Mouse (Mus musculus): ENCODE data around the gene Htr1b. TPM values are rescaled to one million over a fixed set of nuclear protein-coding genes. Genes with fewer than 3 reads are reported as not detected.

Gene Htr1b
- polyA plus RNA-seq, 1 experiment from 2014 or later = 0.12 TPM

DNA sequence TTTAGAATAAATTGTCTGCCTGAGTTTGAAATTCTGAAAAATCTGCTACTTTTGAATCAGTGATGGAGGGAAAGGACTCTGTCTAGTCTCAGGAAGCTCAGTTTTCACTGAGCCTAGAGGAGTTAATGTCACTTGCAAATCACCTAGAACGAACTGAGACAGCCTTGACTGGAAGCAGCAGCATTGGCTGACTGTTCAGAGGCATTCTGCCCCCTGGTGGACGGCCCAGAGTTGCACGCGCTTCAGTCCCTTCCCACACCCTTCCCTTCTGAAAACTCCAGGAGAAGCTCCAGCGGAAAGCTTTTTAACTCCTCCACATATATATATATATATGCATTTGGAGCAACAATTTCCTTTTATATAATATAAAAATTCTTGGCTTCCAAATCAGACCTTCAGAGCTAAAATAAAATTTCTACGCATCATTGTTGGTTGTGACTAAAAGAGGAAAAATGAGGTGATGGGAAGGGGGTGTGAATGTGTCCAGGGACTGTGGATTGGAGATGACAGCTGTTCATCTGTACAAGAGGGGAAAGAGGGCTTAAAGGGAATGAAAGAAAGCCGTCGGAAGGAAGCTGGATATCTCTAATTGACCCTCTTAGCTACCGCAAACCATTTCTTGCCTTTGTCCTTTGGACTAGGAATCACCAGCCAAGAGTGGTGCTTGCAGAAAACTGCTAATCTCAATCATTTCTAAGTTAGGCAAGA, 6.6 kb downstream of the Htr1b start:
- Histone ChIP-seq H3K4me1 (ENCODE audit: control insufficient read depth, insufficient read depth, low read length) (peaks cover 2% of the 10 kb centered on the region; the same call in 1 of the 2 replicates), H3K27ac (ENCODE audit: low read depth, low read length) (no peak overlapping the region), H3K4me3 (ENCODE audit: low read length) (no peak overlapping the region), H3K27me3 (ENCODE audit: control insufficient read depth, insufficient read depth, low read length) (peaks cover 13% of the 10 kb centered on the region), H3K4me2 (replicated peaks; ENCODE audit: low read depth, low read length) (no peak overlapping the region), H3K9ac (ENCODE audit: low read depth, low read length) (no peak overlapping the region), H3K9me3 (ENCODE audit: control insufficient read depth, low read length) (no peaks in the 10 kb centered on the region), H3K36me3 (ENCODE audit: control insufficient read depth, insufficient read depth, low read length) (no peaks in the 10 kb centered on the region)
- WGBS = 36% methylated on average over 9 of the region's 9 CpGs
- ATAC-seq (ENCODE audit: low FRiP score, low TSS enrichment) = peak; percentile 90

- Histone ChIP-seq H3K9me3 (ENCODE audit: control insufficient read depth, low read length) (no peaks in the 10 kb centered on the region), H3K9ac (ENCODE audit: low read depth, low read length) (no peak overlapping the region), H3K4me2 (replicated peaks; ENCODE audit: low read depth, low read length) (no peak overlapping the region), H3K36me3 (ENCODE audit: control insufficient read depth, insufficient read depth, low read length) (no peaks in the 10 kb centered on the region), H3K4me3 (ENCODE audit: low read length) (no peak overlapping the region), H3K27ac (ENCODE audit: low read depth, low read length) (no peak overlapping the region), H3K4me1 (ENCODE audit: control insufficient read depth, insufficient read depth, low read length) (no peaks in the 10 kb centered on the region), H3K27me3 (ENCODE audit: control insufficient read depth, insufficient read depth, low read length) (peaks cover under 1% of the 10 kb centered on the region; the same call in 1 of the 2 replicates)
- ATAC-seq (ENCODE audit: low FRiP score, low TSS enrichment) = no peak
These were observed 7.7 kb downstream of the Htr1b start for GRCm38 (mm10) chr9:81625898-81626297.

- WGBS = 64% methylated on average over 5 of the region's 5 CpGs
- no peak overlapping the region for H3K27ac ChIP-seq (ENCODE audit: low read depth, low read length)
- no peak for ATAC-seq (ENCODE audit: low FRiP score, low TSS enrichment)
- H3K9me3 ChIP-seq (ENCODE audit: control insufficient read depth, low read length) = no peaks in the 10 kb centered on the region
- no peak overlapping the region for H3K4me3 ChIP-seq (ENCODE audit: low read length)
- H3K4me1 ChIP-seq (ENCODE audit: control insufficient read depth, insufficient read depth, low read length) = no peaks in the 10 kb centered on the region
- H3K9ac ChIP-seq (ENCODE audit: low read depth, low read length) = no peak overlapping the region
- no peak overlapping the region for H3K4me2 ChIP-seq (replicated peaks; ENCODE audit: low read depth, low read length)
- no peaks in the 10 kb centered on the region; the same call in 1 of the 2 replicates for H3K27me3 ChIP-seq (ENCODE audit: control insufficient read depth, insufficient read depth, low read length)
- H3K36me3 ChIP-seq (ENCODE audit: control insufficient read depth, insufficient read depth, low read length) = no peaks in the 10 kb centered on the region
These were observed 10.8 kb downstream of the Htr1b start for GRCm38 (mm10) chr9:81622873-81623272.

GRCm38 (mm10) chr9:81611022-81611421, 22.6 kb downstream of the Htr1b start:
- 83% methylated on average over 4 of the region's 4 CpGs for WGBS
- Histone ChIP-seq H3K9ac (ENCODE audit: low read depth, low read length) (no peak overlapping the region), H3K4me3 (ENCODE audit: low read length) (no peak overlapping the region), H3K27me3 (ENCODE audit: control insufficient read depth, insufficient read depth, low read length) (no peaks in the 10 kb centered on the region), H3K4me2 (replicated peaks; ENCODE audit: low read depth, low read length) (no peak overlapping the region), H3K9me3 (ENCODE audit: control insufficient read depth, low read length) (no peaks in the 10 kb centered on the region), H3K36me3 (ENCODE audit: control insufficient read depth, insufficient read depth, low read length) (no peaks in the 10 kb centered on the region), H3K27ac (ENCODE audit: low read depth, low read length) (no peak overlapping the region), H3K4me1 (ENCODE audit: control insufficient read depth, insufficient read depth, low read length) (no peaks in the 10 kb centered on the region)
- no peak for ATAC-seq (ENCODE audit: low FRiP score, low TSS enrichment)

Other genes with a start within 250 kb of the Htr1b start
- 0.49 and 0.81 TPM in 2 replicates for gene Mei4, start 229.8 kb upstream of the Htr1b start, polyA plus RNA-seq (2014; fragmentation: Nextera tagmentation; extraction: Ambion mirVana)